Mouse (Mus musculus) C2C12 (cell line): ENCODE measurements around the gene Gm20388.
"Not testable (repeated sequence)": the region's sequence is repeated elsewhere in the genome, so short reads cannot be mapped to it uniquely, and the experiment has no call there.

Experiments used
- CTCF ChIP-seq: IDR thresholded peaks from one replicate; pipeline ENCODE4 v1.5.1; 2011; ENCODE audit not compliant: control insufficient read depth, insufficient read depth, insufficient read length
- MAX ChIP-seq: IDR thresholded peaks from one replicate; pipeline ENCODE4 v1.6.1; 2011; ENCODE audit warnings: mild to moderate bottlenecking, control low read depth
- USF1 ChIP-seq: IDR thresholded peaks from one replicate; pipeline ENCODE4 v1.6.1; 2011; ENCODE audit warnings: low read depth, mild to moderate bottlenecking, control low read depth, moderate library complexity

- not testable (repeated sequence) for TF ChIP-seq CTCF, MAX, USF1
Observed at GRCm38 (mm10) chr8:123472991-123473390, 3562.3 kb downstream of the Gm20388 start.
